In the genomic region with DNA sequence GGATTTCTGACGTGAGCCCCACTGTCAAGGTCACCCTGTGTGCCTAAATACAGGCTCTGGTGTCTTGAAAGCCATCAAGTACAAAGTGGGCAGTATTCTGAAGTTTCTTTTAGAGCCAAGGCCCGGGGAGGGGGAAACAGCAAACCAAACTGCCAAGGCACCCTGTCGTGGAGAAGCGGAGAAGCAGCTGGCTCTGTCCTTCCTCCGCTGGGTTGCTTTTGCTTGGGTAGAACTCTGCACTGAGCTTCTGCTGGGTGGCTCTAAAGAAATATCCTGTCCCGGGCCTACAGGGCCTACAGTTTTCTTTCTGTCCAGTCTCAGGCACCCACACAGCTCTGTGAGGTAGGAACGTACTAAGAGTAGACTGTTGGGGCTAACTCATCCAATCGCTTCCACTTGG, we compare ENCODE assay signal across 8 mouse cellular contexts. TPM values are rescaled to one million over a fixed set of nuclear protein-coding genes. Genes with fewer than 3 reads are reported as not detected.
DNase-seq lines count a peak whose midpoint lies in the region; ATAC-seq lines count a peak whose summit lies in the region.

No protein-coding gene starts in this region.

- no peak overlapping the region for H3K4me2 ChIP-seq in neural tube, embryonic 11.5 days (ENCODE audit: low read depth)
- H3K4me2 ChIP-seq in liver, embryonic 12.5 days = peak overlapping the region; percentile 82

- H3K9me3 ChIP-seq in heart, embryonic 10.5 days = no peaks in the 10 kb centered on the region
- no peaks in the 10 kb centered on the region for H3K9me3 ChIP-seq in neural tube, embryonic 11.5 days (ENCODE audit: control insufficient read depth, low read length)
- H3K9me3 ChIP-seq in liver, embryonic 12.5 days (replicated peaks) = no peaks in the 10 kb centered on the region

- H3K36me3 ChIP-seq in heart, embryonic 10.5 days = peaks cover 15% of the 10 kb centered on the region
- peaks cover 5% of the 10 kb centered on the region; the same call in 1 of the 2 replicates for H3K36me3 ChIP-seq in neural tube, embryonic 11.5 days (ENCODE audit: control insufficient read depth, insufficient read depth, low read length)
- peaks cover 15% of the 10 kb centered on the region for H3K36me3 ChIP-seq in liver, embryonic 12.5 days

- H3K4me3 ChIP-seq in heart, embryonic 10.5 days = peak overlapping the region; percentile 54; the same call in 1 of the 2 replicates
- H3K4me3 ChIP-seq in neural tube, embryonic 11.5 days (ENCODE audit: low read depth, low read length) = no peak overlapping the region
- H3K4me3 ChIP-seq in liver, embryonic 12.5 days = peak overlapping the region; percentile 62

- H3K27me3 ChIP-seq in heart, embryonic 10.5 days (ENCODE audit: insufficient read depth, poor library complexity, severe bottlenecking) = peaks cover 17% of the 10 kb centered on the region; the same call in 1 of the 2 replicates
- H3K27me3 ChIP-seq in neural tube, embryonic 11.5 days (ENCODE audit: control insufficient read depth, insufficient read depth, low read length) = no peaks in the 10 kb centered on the region
- H3K27me3 ChIP-seq in liver, embryonic 12.5 days (replicated peaks) = no peaks in the 10 kb centered on the region

- ATAC-seq in neural tube, embryonic 11.5 days (ENCODE audit: insufficient read depth, low FRiP score, low TSS enrichment) = no peak
- no peak for ATAC-seq in liver, embryonic 12.5 days

- no peak overlapping the region for H3K9ac ChIP-seq in neural tube, embryonic 11.5 days (ENCODE audit: low read length)
- peak overlapping the region; percentile 72 for H3K9ac ChIP-seq in liver, embryonic 12.5 days

- DNase-seq in heart, embryonic 10.5 days (ENCODE audit: low spot score) = no peak
- no peak for DNase-seq in heart, adult 8-10 months (ENCODE audit: low spot score)
- DNase-seq in neural tube, embryonic 11.5 days (ENCODE audit: low spot score) = no peak
- no peak for DNase-seq in neural tube, embryonic 10.5 days (ENCODE audit: extremely low spot score, low spot score)
- peak; percentile 73 for DNase-seq in thymus, postnatal 4 days
- no peak for DNase-seq in right cerebral cortex, postnatal 10 days (ENCODE audit: low spot score in 2 of 2)
- DNase-seq in spleen, adult 18-20 months = no peak

- WGBS in heart, embryonic 10.5 days = 71% methylated on average over 8 of the region's 8 CpGs
- 80% methylated on average over 8 of the region's 8 CpGs for WGBS in neural tube, embryonic 11.5 days
- WGBS in liver, embryonic 12.5 days (ENCODE audit: insufficient replicate concordance) = 42% methylated on average over 8 of the region's 8 CpGs

- peaks cover 35% of the 10 kb centered on the region for H3K4me1 ChIP-seq in heart, embryonic 10.5 days
- 0 out of 2 replicates have a peak, but pooled peaks cover 3% of the 10 kb centered on the region for H3K4me1 ChIP-seq in neural tube, embryonic 11.5 days (ENCODE audit: control insufficient read depth, insufficient read depth, low read length)
- H3K4me1 ChIP-seq in liver, embryonic 12.5 days = peaks cover 50% of the 10 kb centered on the region

- peak overlapping the region; percentile 72 for H3K27ac ChIP-seq in heart, embryonic 10.5 days
- peak overlapping the region; percentile 46; the same call in 1 of the 2 replicates for H3K27ac ChIP-seq in neural tube, embryonic 11.5 days (ENCODE audit: low read depth, low read length)
- H3K27ac ChIP-seq in liver, embryonic 12.5 days = peak overlapping the region; percentile 78

RNA-seq across cellular contexts. Expression of gene Def6, which starts 0.5 kb away (rescaled TPM):
- 3.2 and 5.2 TPM in 2 replicates for polyA plus RNA-seq in heart, embryonic 10.5 days (2016; fragmentation: Nextera tagmentation; extraction: Ambion mirVana)
- 1 to 10 TPM; 2.5 to 4.0 (median 3.6) TPM for total RNA-seq in heart, adult 8-10 months (2022)
- 2.1 and 2.7 TPM in 2 replicates for polyA plus RNA-seq in neural tube, embryonic 11.5 days (2014; fragmentation: Nextera tagmentation; extraction: Ambion mirVana)
- polyA plus RNA-seq in liver, embryonic 12.5 days (2016; fragmentation: Nextera tagmentation; extraction: Ambion mirVana) = 21.6 and 25.2 TPM in 2 replicates

RNA-seq across cellular contexts. Expression of gene Ppard, which starts 25.4 kb away (rescaled TPM):
- polyA plus RNA-seq in heart, embryonic 10.5 days (2016; fragmentation: Nextera tagmentation; extraction: Ambion mirVana) = 0.87 and 1.2 TPM in 2 replicates
- 10 to 100 TPM; 32.4 to 33.8 (median 33.1) TPM for total RNA-seq in heart, adult 8-10 months (2022)
- 2.1 and 2.7 TPM in 2 replicates for polyA plus RNA-seq in neural tube, embryonic 11.5 days (2014; fragmentation: Nextera tagmentation; extraction: Ambion mirVana)
- 2.0 and 2.1 TPM in 2 replicates for polyA plus RNA-seq in liver, embryonic 12.5 days (2016; fragmentation: Nextera tagmentation; extraction: Ambion mirVana)

RNA-seq across cellular contexts. Expression of gene Zfp523, which starts 30.2 kb away (rescaled TPM):
- 28.1 and 34.2 TPM in 2 replicates for polyA plus RNA-seq in heart, embryonic 10.5 days (2016; fragmentation: Nextera tagmentation; extraction: Ambion mirVana)
- 10 to 100 TPM; 12.2 to 18.5 (median 14.2) TPM for total RNA-seq in heart, adult 8-10 months (2022)
- 31.1 and 32.5 TPM in 2 replicates for polyA plus RNA-seq in neural tube, embryonic 11.5 days (2014; fragmentation: Nextera tagmentation; extraction: Ambion mirVana)
- polyA plus RNA-seq in liver, embryonic 12.5 days (2016; fragmentation: Nextera tagmentation; extraction: Ambion mirVana) = 11.1 TPM in 2 replicates
